In genomic region chr5:142386784-142387680, GRCm38 (mm10) we compare ENCODE assay signal across 9 mouse cellular contexts. TPM values are rescaled to one million over a fixed set of nuclear protein-coding genes. Genes with fewer than 3 reads are reported as not detected.
DNase-seq lines count a peak whose midpoint lies in the region; ATAC-seq and TF ChIP-seq lines count a peak whose summit lies in the region.
"Had no signal": no experiment of that assay in that cellular context is flagged by ENCODE, and none has a peak within 500 bp of the region (broad histone marks: within the 10 kb centered on the region; RNA-seq: fewer than 3 reads in every experiment).

No protein-coding gene starts in this region.

- TF ChIP-seq POLR2A in limb, embryonic 14.5 days (IDR thresholded peaks at IDR 0.05; ENCODE audit: borderline replicate concordance, extremely low read depth, insufficient read depth, insufficient read length) = no peak

- no peaks in the 10 kb centered on the region for H3K27me3 ChIP-seq in limb, embryonic 14.5 days (ENCODE audit: control insufficient read depth, insufficient read depth, low read length)
- no peaks in the 10 kb centered on the region for H3K27me3 ChIP-seq in stomach, embryonic 16.5 days (ENCODE audit: control insufficient read depth, insufficient read depth, low read length)
- H3K27me3 ChIP-seq: liver, embryonic 15.5 days had no signal

- H3K9me3 ChIP-seq in limb, embryonic 14.5 days (ENCODE audit: control insufficient read depth, low read length) = no peaks in the 10 kb centered on the region
- H3K9me3 ChIP-seq in stomach, embryonic 16.5 days (replicated peaks; ENCODE audit: control insufficient read depth, low read length) = no peaks in the 10 kb centered on the region
- H3K9me3 ChIP-seq: liver, embryonic 15.5 days had no signal

- peak; percentile 56 to 58 for DNase-seq in layer of hippocampus, postnatal 10 days (ENCODE audit: low spot score in 2 of 2)
- DNase-seq in layer of hippocampus, adult 18-20 months (ENCODE audit: low spot score in 2 of 2) = no peak
- peak; percentile 86 for DNase-seq in embryo, embryonic 11 days
- DNase-seq in forelimb bud, embryonic 11.5 days (ENCODE audit: low read depth, low spot score) = peak; percentile 57
- peak; percentile 74 for DNase-seq in limb, embryonic 14.5 days (ENCODE audit: low spot score)
- DNase-seq in thymus, postnatal 0 days (ENCODE audit: low spot score) = no peak
- no peak for DNase-seq in urinary bladder, adult 18-20 months (ENCODE audit: low spot score in 2 of 2)

- peak; percentile 77; the same call in 1 of the 2 replicates for ATAC-seq in limb, embryonic 14.5 days (ENCODE audit: low FRiP score, low read depth)
- peak; percentile 64 for ATAC-seq in stomach, embryonic 16.5 days (ENCODE audit: insufficient read depth, low FRiP score)

- 36% methylated on average over 17 of the region's 17 CpGs for WGBS in limb, embryonic 14.5 days
- 44% methylated on average over 17 of the region's 17 CpGs for WGBS in stomach, embryonic 16.5 days

- H3K4me3 ChIP-seq in limb, embryonic 14.5 days (replicated peaks; ENCODE audit: low read length) = no peak overlapping the region
- H3K4me3 ChIP-seq in stomach, embryonic 16.5 days (replicated peaks; ENCODE audit: low read length) = no peak overlapping the region
- H3K4me3 ChIP-seq: liver, embryonic 15.5 days had no signal

- peak overlapping the region; percentile 30 for H3K4me2 ChIP-seq in limb, embryonic 14.5 days (replicated peaks; ENCODE audit: low read depth, low read length, severe bottlenecking)
- H3K4me2 ChIP-seq in stomach, embryonic 16.5 days (ENCODE audit: low read depth, low read length) = peak overlapping the region; percentile 5
- H3K4me2 ChIP-seq: liver, embryonic 15.5 days had no signal

- no peaks in the 10 kb centered on the region for H3K36me3 ChIP-seq in limb, embryonic 14.5 days (ENCODE audit: control insufficient read depth, insufficient read depth, low read length)
- H3K36me3 ChIP-seq in stomach, embryonic 16.5 days (ENCODE audit: control insufficient read depth, insufficient read depth, low read length) = no peaks in the 10 kb centered on the region
- H3K36me3 ChIP-seq: liver, embryonic 15.5 days had no signal

- H3K27ac ChIP-seq in limb, embryonic 14.5 days (replicated peaks; ENCODE audit: low read depth, low read length) = peak overlapping the region; percentile 91
- peak overlapping the region; percentile 74 for H3K27ac ChIP-seq in stomach, embryonic 16.5 days (ENCODE audit: low read length)

- H3K9ac ChIP-seq in limb, embryonic 14.5 days (ENCODE audit: low read depth, low read length, severe bottlenecking) = peak overlapping the region; percentile 34
- peak overlapping the region; percentile 57 for H3K9ac ChIP-seq in stomach, embryonic 16.5 days (ENCODE audit: low read length)
- H3K9ac ChIP-seq: liver, embryonic 15.5 days had no signal

- H3K4me1 ChIP-seq in limb, embryonic 14.5 days (ENCODE audit: control insufficient read depth, insufficient read depth, low read length) = peaks cover 53% of the 10 kb centered on the region
- H3K4me1 ChIP-seq in stomach, embryonic 16.5 days (ENCODE audit: control insufficient read depth, insufficient read depth, low read length) = peaks cover 25% of the 10 kb centered on the region

RNA-seq across cellular contexts. Expression of gene Foxk1, which starts 14.3 kb away (rescaled TPM):
- 10 to 100 TPM; 33.9 to 37.9 TPM for total RNA-seq in layer of hippocampus, postnatal 10 days (2021)
- 10 to 100 TPM; 51.1 to 55.3 TPM for total RNA-seq in layer of hippocampus, adult 18-20 months (2021)
- polyA plus RNA-seq in limb, embryonic 14.5 days (2012; rRNA removed) = 18.6 and 22.1 TPM in 2 replicates
- 6.0 and 6.7 TPM in 2 replicates for polyA plus RNA-seq in limb, embryonic 14.5 days (2014; fragmentation: Nextera tagmentation; extraction: Ambion mirVana)
- 3.5 and 3.7 TPM in 2 replicates for polyA plus RNA-seq in stomach, embryonic 16.5 days (2015; fragmentation: Nextera tagmentation; extraction: Ambion mirVana)
- 2.9 and 5.1 TPM in 2 replicates for polyA plus RNA-seq in thymus, postnatal 0 days (2015; fragmentation: Nextera tagmentation; extraction: Ambion mirVana)

Comparison
In these comparisons a context has a peak if more than half of its experiments do, and no peak if none do; other contexts are left out.
1. DNase-seq: peak in layer of hippocampus, postnatal 10 days (2 of 2), embryo, embryonic 11 days (single experiment), forelimb bud, embryonic 11.5 days (single experiment) and limb, embryonic 14.5 days (single experiment); none in layer of hippocampus, adult 18-20 months (0 of 2), thymus, postnatal 0 days (single experiment) and urinary bladder, adult 18-20 months (0 of 2).